Mouse (Mus musculus): ENCODE data around the gene Cyp2w1. TPM values are rescaled to one million over a fixed set of nuclear protein-coding genes. Genes with fewer than 3 reads are reported as not detected.

Gene Cyp2w1
- not detected in 2 replicates for polyA plus RNA-seq (2016; fragmentation: Nextera tagmentation; extraction: Ambion mirVana)

- no peak within 1 kb of the TSS for H3K4me3 ChIP-seq
- DNase-seq (ENCODE audit: low spot score): no peak
- H3K36me3 ChIP-seq: no peaks in the 10 kb centered on the region
- H3K27me3 ChIP-seq (ENCODE audit: low read depth, poor library complexity, severe bottlenecking): peaks cover 18% of the 10 kb centered on the region
- no peaks in the 10 kb centered on the region for H3K9me3 ChIP-seq (replicated peaks)
- H3K27ac ChIP-seq (replicated peaks): peak within 1 kb of the TSS; percentile 33; the same call in 1 of the 2 replicates
- peaks cover 14% of the 10 kb centered on the region for H3K4me1 ChIP-seq
- WGBS: 62% methylated on average over 6 of the region's 6 CpGs
Observed at GRCm38 (mm10) chr5:139352317-139352716, at the start of gene Cyp2w1. TSS of gene Cyp2w1 (plus strand) at chr5:139352617.

GRCm38 (mm10) chr5:139303646-139304061, 48.8 kb upstream of the Cyp2w1 start:
- Histone ChIP-seq H3K9me3 (replicated peaks) (no peaks in the 10 kb centered on the region), H3K4me3 (no peak overlapping the region), H3K4me1 (no peaks in the 10 kb centered on the region), H3K36me3 (no peaks in the 10 kb centered on the region), H3K27ac (replicated peaks) (no peak overlapping the region), H3K27me3 (ENCODE audit: low read depth, poor library complexity, severe bottlenecking) (no peaks in the 10 kb centered on the region)
- no peak for DNase-seq (ENCODE audit: low spot score)
- WGBS: 90% methylated on average over 9 of the region's 9 CpGs

GRCm38 (mm10) chr5:139309946-139310345, 42.5 kb upstream of the Cyp2w1 start:
- Histone ChIP-seq H3K4me3 (no peak overlapping the region), H3K4me1 (no peaks in the 10 kb centered on the region), H3K27ac (replicated peaks) (no peak overlapping the region), H3K36me3 (no peaks in the 10 kb centered on the region), H3K27me3 (ENCODE audit: low read depth, poor library complexity, severe bottlenecking) (no peaks in the 10 kb centered on the region), H3K9me3 (replicated peaks) (no peaks in the 10 kb centered on the region)
- no peak for DNase-seq (ENCODE audit: low spot score)
- WGBS: 86% methylated on average over 3 of the region's 3 CpGs

GRCm38 (mm10) chr5:139310477-139310876, 41.9 kb upstream of the Cyp2w1 start:
- no peaks in the 10 kb centered on the region for H3K36me3 ChIP-seq
- 90% methylated on average over 4 of the region's 4 CpGs for WGBS
- no peak overlapping the region for H3K27ac ChIP-seq (replicated peaks)
- no peaks in the 10 kb centered on the region for H3K9me3 ChIP-seq (replicated peaks)
- no peak for DNase-seq (ENCODE audit: low spot score)
- H3K27me3 ChIP-seq (ENCODE audit: low read depth, poor library complexity, severe bottlenecking): no peaks in the 10 kb centered on the region
- H3K4me1 ChIP-seq: no peaks in the 10 kb centered on the region
- no peak overlapping the region for H3K4me3 ChIP-seq

GRCm38 (mm10) chr5:139311822-139312221, 40.6 kb upstream of the Cyp2w1 start:
- WGBS: 94% methylated on average over 9 of the region's 9 CpGs
- no peak for DNase-seq (ENCODE audit: low spot score)
- Histone ChIP-seq H3K36me3 (no peaks in the 10 kb centered on the region), H3K9me3 (replicated peaks) (no peaks in the 10 kb centered on the region), H3K4me3 (no peak overlapping the region), H3K27me3 (ENCODE audit: low read depth, poor library complexity, severe bottlenecking) (no peaks in the 10 kb centered on the region), H3K27ac (replicated peaks) (no peak overlapping the region), H3K4me1 (no peaks in the 10 kb centered on the region)

GRCm38 (mm10) chr5:139313536-139313935, 38.9 kb upstream of the Cyp2w1 start:
- H3K36me3 ChIP-seq: no peaks in the 10 kb centered on the region
- no peaks in the 10 kb centered on the region for H3K27me3 ChIP-seq (ENCODE audit: low read depth, poor library complexity, severe bottlenecking)
- no peak overlapping the region for H3K27ac ChIP-seq (replicated peaks)
- H3K4me1 ChIP-seq: no peaks in the 10 kb centered on the region; the same call in 1 of the 2 replicates
- 89% methylated on average over 9 of the region's 9 CpGs for WGBS
- no peak overlapping the region for H3K4me3 ChIP-seq
- no peaks in the 10 kb centered on the region for H3K9me3 ChIP-seq (replicated peaks)
- no peak for DNase-seq (ENCODE audit: low spot score)

- Histone ChIP-seq H3K27ac (replicated peaks) (no peak overlapping the region), H3K36me3 (no peaks in the 10 kb centered on the region), H3K9me3 (replicated peaks) (no peaks in the 10 kb centered on the region), H3K27me3 (ENCODE audit: low read depth, poor library complexity, severe bottlenecking) (no peaks in the 10 kb centered on the region), H3K4me3 (no peak overlapping the region), H3K4me1 (no peaks in the 10 kb centered on the region; the same call in 1 of the 2 replicates)
- DNase-seq (ENCODE audit: low spot score): no peak
- WGBS: 87% methylated on average over 12 of the region's 12 CpGs
Observed at GRCm38 (mm10) chr5:139314941-139315642, 37.3 kb upstream of the Cyp2w1 start.

GRCm38 (mm10) chr5:139316982-139317675, 35.3 kb upstream of the Cyp2w1 start:
- H3K4me1 ChIP-seq: no peaks in the 10 kb centered on the region; the same call in 1 of the 2 replicates
- no peaks in the 10 kb centered on the region for H3K27me3 ChIP-seq (ENCODE audit: low read depth, poor library complexity, severe bottlenecking)
- no peak overlapping the region for H3K27ac ChIP-seq (replicated peaks)
- 79% methylated on average over 6 of the region's 6 CpGs for WGBS
- DNase-seq (ENCODE audit: low spot score): no peak
- no peaks in the 10 kb centered on the region for H3K9me3 ChIP-seq (replicated peaks)
- H3K4me3 ChIP-seq: no peak overlapping the region
- H3K36me3 ChIP-seq: no peaks in the 10 kb centered on the region

GRCm38 (mm10) chr5:139317751-139318504, 34.5 kb upstream of the Cyp2w1 start:
- Histone ChIP-seq H3K36me3 (no peaks in the 10 kb centered on the region), H3K4me3 (no peak overlapping the region), H3K4me1 (no peaks in the 10 kb centered on the region; the same call in 1 of the 2 replicates), H3K9me3 (replicated peaks) (no peaks in the 10 kb centered on the region), H3K27ac (replicated peaks) (no peak overlapping the region), H3K27me3 (ENCODE audit: low read depth, poor library complexity, severe bottlenecking) (peaks cover 7% of the 10 kb centered on the region)
- DNase-seq (ENCODE audit: low spot score): no peak
- WGBS: 65% methylated on average over 21 of the region's 21 CpGs

GRCm38 (mm10) chr5:139320424-139320823, 32.0 kb upstream of the Cyp2w1 start:
- H3K36me3 ChIP-seq: no peaks in the 10 kb centered on the region
- H3K4me1 ChIP-seq: peaks cover 13% of the 10 kb centered on the region
- no peak overlapping the region for H3K4me3 ChIP-seq
- no peak for DNase-seq (ENCODE audit: low spot score)
- no peaks in the 10 kb centered on the region for H3K9me3 ChIP-seq (replicated peaks)
- WGBS: 81% methylated on average over 7 of the region's 7 CpGs
- H3K27ac ChIP-seq (replicated peaks): no peak overlapping the region
- peaks cover 32% of the 10 kb centered on the region for H3K27me3 ChIP-seq (ENCODE audit: low read depth, poor library complexity, severe bottlenecking)

GRCm38 (mm10) chr5:139321331-139321730, 31.1 kb upstream of the Cyp2w1 start:
- Histone ChIP-seq H3K36me3 (no peaks in the 10 kb centered on the region), H3K4me1 (peaks cover 15% of the 10 kb centered on the region), H3K9me3 (replicated peaks) (no peaks in the 10 kb centered on the region), H3K4me3 (no peak overlapping the region), H3K27me3 (ENCODE audit: low read depth, poor library complexity, severe bottlenecking) (peaks cover 41% of the 10 kb centered on the region), H3K27ac (replicated peaks) (no peak overlapping the region)
- 78% methylated on average over 6 of the region's 6 CpGs for WGBS
- no peak for DNase-seq (ENCODE audit: low spot score)

GRCm38 (mm10) chr5:139323260-139323924, 29.0 kb upstream of the Cyp2w1 start:
- 85% methylated on average over 9 of the region's 9 CpGs for WGBS
- DNase-seq (ENCODE audit: low spot score): no peak
- Histone ChIP-seq H3K36me3 (no peaks in the 10 kb centered on the region), H3K9me3 (replicated peaks) (no peaks in the 10 kb centered on the region), H3K27ac (replicated peaks) (no peak overlapping the region), H3K4me1 (peaks cover 15% of the 10 kb centered on the region), H3K27me3 (ENCODE audit: low read depth, poor library complexity, severe bottlenecking) (peaks cover 54% of the 10 kb centered on the region), H3K4me3 (no peak overlapping the region)
